Mouse (Mus musculus) thymus, postnatal 36 days (tissue): ENCODE measurements around the gene Olfr1097.

Experiments used
- DNase-seq, 2 experiments: peaks; one replicate each; pipeline ENCODE4 v3.0.0; 2022; ENCODE audit warnings: mixed read lengths in 2 of 2

Gene Olfr1097

GRCm38 (mm10) chr2:86892116-86892515, at the start of gene Olfr1097:
TSS of gene Olfr1097 (minus strand) at chr2:86892216.
- no peak for DNase-seq

DNA sequence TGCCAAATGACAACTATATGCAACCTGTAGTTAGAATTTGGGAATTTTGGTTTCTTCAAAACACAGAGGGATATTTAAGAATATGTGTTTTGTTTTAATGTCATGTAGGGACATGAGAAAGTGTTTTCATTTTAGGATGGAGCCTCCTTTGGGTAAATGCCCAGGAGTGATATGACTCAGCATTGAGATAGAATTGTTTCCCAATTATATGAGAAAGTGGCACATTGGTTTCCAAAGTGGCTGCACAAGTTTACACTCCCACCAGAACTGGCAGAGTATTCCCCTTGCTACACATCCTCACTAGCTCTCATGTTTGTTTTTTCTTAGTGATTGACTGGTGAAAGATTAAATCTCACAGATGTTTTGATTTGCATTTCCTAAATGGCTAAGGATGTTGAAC, 34.5 kb upstream of the Olfr1097 start:
- no peak for DNase-seq

- DNase-seq, result no peak
Observed at GRCm38 (mm10) chr2:86924445-86924844, 32.4 kb upstream of the Olfr1097 start, which contains the start of gene Olfr1098. TSS of gene Olfr1098 (minus strand) at chr2:86924545.

DNA sequence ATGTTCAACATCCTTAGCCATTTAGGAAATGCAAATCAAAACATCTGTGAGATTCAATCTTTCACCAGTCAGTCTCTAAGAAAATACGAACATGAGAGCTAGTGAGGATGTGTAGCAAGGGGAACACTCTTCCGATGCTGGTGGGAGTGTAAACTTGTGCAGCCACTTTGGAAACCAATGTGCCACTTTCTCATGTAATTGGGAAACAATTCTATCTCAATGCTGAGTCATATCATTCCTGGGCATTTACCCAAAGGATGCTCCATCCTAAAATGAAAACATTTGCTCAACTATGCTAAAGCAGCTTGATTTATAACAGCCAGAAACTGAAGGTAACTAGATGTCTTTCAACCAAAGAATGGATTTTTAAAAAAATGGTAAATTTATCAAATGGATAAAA, 13.6 kb upstream of the Olfr1097 start:
- no peak for DNase-seq

- DNase-seq, result no peak
Observed at GRCm38 (mm10) chr2:86874702-86875101, 17.3 kb downstream of the Olfr1097 start, which contains the start of gene Gm13723. TSS of gene Gm13723 (minus strand) at chr2:86874802.

DNA sequence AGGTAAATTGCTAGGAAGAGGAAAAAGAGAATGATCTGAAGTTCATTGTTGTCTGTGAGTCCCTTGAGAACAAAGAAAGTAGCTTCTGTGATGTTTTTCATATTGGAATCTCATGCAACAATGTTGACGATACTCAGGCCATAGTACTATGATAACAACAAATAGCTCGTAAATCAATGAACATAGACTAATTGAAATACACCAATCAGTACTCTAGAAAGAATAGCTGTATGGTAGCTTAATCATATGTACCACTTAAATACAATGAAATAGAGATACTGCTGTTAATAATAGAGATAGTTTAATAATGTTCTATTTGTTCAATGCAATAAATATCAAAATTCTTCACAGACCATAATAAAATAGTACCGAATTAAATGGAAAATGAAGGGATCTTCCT, 40.4 kb downstream of the Olfr1097 start, which contains the start of gene Olfr1095:
TSS of gene Olfr1095 (minus strand) at position 101 of the 400 bp plus-strand sequence.
- no peak for DNase-seq
